ENCODE assay signal across 10 mouse cellular contexts in genomic region chr3:102167555-102168210, GRCm38 (mm10). TPM values are rescaled to one million over a fixed set of nuclear protein-coding genes. Genes with fewer than 3 reads are reported as not detected.
DNase-seq lines count a peak whose midpoint lies in the region; ATAC-seq and TF ChIP-seq lines count a peak whose summit lies in the region.
"Had no signal": no experiment of that assay in that cellular context is flagged by ENCODE, and none has a peak within 500 bp of the region (broad histone marks: within the 10 kb centered on the region; RNA-seq: fewer than 3 reads in every experiment).

No protein-coding gene starts in this region.

- no peak for TF ChIP-seq CTCF in heart, adult 2 months (IDR thresholded peaks at IDR 0.05)
- no peak for TF ChIP-seq CTCF in gastrocnemius, adult 2 months (IDR thresholded peaks at IDR 0.05)

- ATAC-seq in heart, embryonic 15.5 days (replicated peaks; ENCODE audit: insufficient number of reproducible peaks, insufficient read depth, low FRiP score, low read depth), result no peak
- ATAC-seq in hindbrain, embryonic 14.5 days (ENCODE audit: low FRiP score), result no peak; the same call in 1 of the 2 replicates
- peak; percentile 22; the same call in 1 of the 2 replicates for ATAC-seq in midbrain, embryonic 15.5 days (replicated peaks)
- ATAC-seq in frontal cortex, adult (ENCODE audit: low TSS enrichment), result no peak

- 19% methylated on average over 10 of the region's 10 CpGs for WGBS in heart, embryonic 15.5 days
- 66% methylated on average over 10 of the region's 10 CpGs for WGBS in heart, adult 2 months
- 7% methylated on average over 10 of the region's 10 CpGs for WGBS in hindbrain, embryonic 14.5 days
- 7% methylated on average over 10 of the region's 10 CpGs for WGBS in midbrain, embryonic 15.5 days

- no peaks in the 10 kb centered on the region for H3K79me2 ChIP-seq in heart, adult 2 months (replicated peaks; ENCODE audit: control insufficient read depth, insufficient read depth, low read length)

- no peak for TF ChIP-seq POLR2A in heart, adult 2 months (IDR thresholded peaks at IDR 0.05; ENCODE audit: insufficient read depth, low read depth, low read length)

- no peaks in the 10 kb centered on the region for H3K27me3 ChIP-seq in heart, embryonic 15.5 days
- H3K27me3 ChIP-seq in heart, adult 2 months (ENCODE audit: control insufficient read depth, insufficient read depth, low read length), result no peaks in the 10 kb centered on the region
- no peaks in the 10 kb centered on the region for H3K27me3 ChIP-seq in hindbrain, embryonic 14.5 days (ENCODE audit: control insufficient read depth, insufficient read depth, low read length)
- H3K27me3 ChIP-seq in midbrain, embryonic 15.5 days (replicated peaks), result no peaks in the 10 kb centered on the region

- H3K4me3 ChIP-seq in heart, embryonic 15.5 days, result no peak overlapping the region
- H3K4me3 ChIP-seq in heart, adult 2 months, result no peak overlapping the region
- no peak overlapping the region for H3K4me3 ChIP-seq in hindbrain, embryonic 14.5 days (replicated peaks; ENCODE audit: low read length)
- no peak overlapping the region for H3K4me3 ChIP-seq in midbrain, embryonic 15.5 days
- no peak overlapping the region for H3K4me3 ChIP-seq in gastrocnemius, adult 2 months

- H3K9ac ChIP-seq in heart, embryonic 15.5 days, result no peak overlapping the region
- no peak overlapping the region for H3K9ac ChIP-seq in heart, adult 2 months (ENCODE audit: low read depth, low read length)
- no peak overlapping the region for H3K9ac ChIP-seq in hindbrain, embryonic 14.5 days
- H3K9ac ChIP-seq in midbrain, embryonic 15.5 days, result no peak overlapping the region

- H3K27ac ChIP-seq in heart, embryonic 15.5 days, result peak overlapping the region; percentile 60
- H3K27ac ChIP-seq in heart, adult 2 months, result no peak overlapping the region
- 0 out of 2 replicates have a peak overlapping the region, but pooled peaks have one; percentile 1 for H3K27ac ChIP-seq in hindbrain, embryonic 14.5 days
- peak overlapping the region; percentile 26; the same call in 1 of the 2 replicates for H3K27ac ChIP-seq in midbrain, embryonic 15.5 days
- H3K27ac ChIP-seq in gastrocnemius, adult 2 months, result no peak overlapping the region

- DNase-seq in heart, adult 2 months, result no peak
- DNase-seq in R1 (ENCODE audit: low read depth, low spot score), result peak; percentile 98
- no peak for DNase-seq in hindbrain, embryonic 14.5 days (ENCODE audit: low spot score)
- DNase-seq in gastrocnemius, adult 2 months, result no peak
- DNase-seq in adrenal gland, postnatal 4 days (ENCODE audit: low spot score in 2 of 2), result no peak
- DNase-seq: right cerebral cortex, postnatal 4 days; thymus, postnatal 4 days had no signal

- intact Hi-C loops in heart, adult 2 months (cut with DNase I), result no loop called here
- intact Hi-C loops in gastrocnemius, adult 2 months (cut with DNase I), result no loop called here

- no peak for TF ChIP-seq EP300 in heart, adult 2 months (IDR thresholded peaks at IDR 0.05; ENCODE audit: insufficient read depth, low read depth, low read length)

- H3K4me2 ChIP-seq in heart, embryonic 15.5 days, result peak overlapping the region; percentile 26; the same call in 1 of the 2 replicates
- H3K4me2 ChIP-seq in hindbrain, embryonic 14.5 days (replicated peaks), result peak overlapping the region; percentile 15
- peak overlapping the region; percentile 11; the same call in 1 of the 2 replicates for H3K4me2 ChIP-seq in midbrain, embryonic 15.5 days

- no peaks in the 10 kb centered on the region for H3K9me3 ChIP-seq in heart, embryonic 15.5 days (replicated peaks)
- H3K9me3 ChIP-seq in hindbrain, embryonic 14.5 days (ENCODE audit: control insufficient read depth, low read length), result no peaks in the 10 kb centered on the region
- no peaks in the 10 kb centered on the region for H3K9me3 ChIP-seq in midbrain, embryonic 15.5 days

- peaks cover 24% of the 10 kb centered on the region for H3K36me3 ChIP-seq in heart, embryonic 15.5 days
- H3K36me3 ChIP-seq in heart, adult 2 months (ENCODE audit: control insufficient read depth, insufficient read depth, low read length), result no peaks in the 10 kb centered on the region
- H3K36me3 ChIP-seq in hindbrain, embryonic 14.5 days (replicated peaks; ENCODE audit: control insufficient read depth, insufficient read depth), result no peaks in the 10 kb centered on the region; the same call in 1 of the 2 replicates
- H3K36me3 ChIP-seq in midbrain, embryonic 15.5 days (replicated peaks), result no peaks in the 10 kb centered on the region

- H3K4me1 ChIP-seq in heart, embryonic 15.5 days (replicated peaks), result peaks cover 56% of the 10 kb centered on the region
- H3K4me1 ChIP-seq in heart, adult 2 months (ENCODE audit: control insufficient read depth, insufficient read depth, low read length), result peaks cover 5% of the 10 kb centered on the region
- peaks cover 22% of the 10 kb centered on the region for H3K4me1 ChIP-seq in hindbrain, embryonic 14.5 days (replicated peaks; ENCODE audit: control insufficient read depth, insufficient read depth, low read length)
- peaks cover 28% of the 10 kb centered on the region for H3K4me1 ChIP-seq in midbrain, embryonic 15.5 days

RNA-seq across cellular contexts. Expression of gene Vangl1, which starts 36.8 kb away (rescaled TPM):
- polyA plus RNA-seq in heart, embryonic 15.5 days (2015; fragmentation: Nextera tagmentation; extraction: Ambion mirVana), result 20.2 and 21.6 TPM in 2 replicates
- total RNA-seq in heart, adult 2 months (2021), result 10 to 100 TPM in 1 of 2 experiments, 1 to 10 TPM in 1; 9.7 to 15.9 TPM
- 10.6 and 16.8 TPM in 2 replicates for polyA plus RNA-seq in heart, adult 2 months (2012; rRNA removed)
- 9.0 and 11.6 TPM in 2 replicates for polyA plus RNA-seq in hindbrain, embryonic 14.5 days (2014; fragmentation: Nextera tagmentation; extraction: Ambion mirVana)
- polyA plus RNA-seq in midbrain, embryonic 15.5 days (2015; fragmentation: Nextera tagmentation; extraction: Ambion mirVana), result 7.5 and 9.9 TPM in 2 replicates
- 1 to 10 TPM; 1.6 to 4.1 TPM for total RNA-seq in gastrocnemius, adult 2 months (2021)
- total RNA-seq in adrenal gland, postnatal 4 days (2021), result 10 to 100 TPM; 37.6 to 41.7 TPM

Comparison
In these comparisons a context has a peak if more than half of its experiments do, and no peak if none do; other contexts are left out.
1. H3K27ac ChIP-seq: peak in heart, embryonic 15.5 days (single experiment), hindbrain, embryonic 14.5 days (single experiment) and midbrain, embryonic 15.5 days (single experiment); none in heart, adult 2 months (single experiment) and gastrocnemius, adult 2 months (single experiment).
2. Peak in every context shown above with its lines, with median percentiles within 50 percentile points of each other: H3K4me2 ChIP-seq.